Mouse (Mus musculus): ENCODE measurements at regions not wholly inside any gene's neighbourhood (a gene's known extent, or its start where the extent isn't known, plus 50 kb on each side); places are given as distances from the start of the nearest gene placed in this dataset.
A peak's percentile ranks its signal among the peaks of the same experiment; 100 is the strongest.

GRCm38 (mm10) chr6:16999451-17000139 is 65.4 kb upstream of the Tes start:
- no peak for DNase-seq (ENCODE audit: low spot score in 2 of 2)

GRCm38 (mm10) chr6:16995495-16995936 is 69.4 kb upstream of the Tes start:
- DNase-seq (ENCODE audit: low spot score in 2 of 2), result no peak

- DNase-seq (ENCODE audit: low spot score in 2 of 2), result no peak
Observed at GRCm38 (mm10) chr6:16994711-16995110, 70.2 kb upstream of the Tes start.

- no peak for DNase-seq (ENCODE audit: low spot score in 2 of 2)
Observed at GRCm38 (mm10) chr6:16991996-16992591, 72.9 kb upstream of the Tes start.

- DNase-seq (ENCODE audit: low spot score in 2 of 2), result no peak
Observed at GRCm38 (mm10) chr6:16978206-16978505, 79.9 kb upstream of the Tfec start.

GRCm38 (mm10) chr6:16977392-16978205 is 79.4 kb upstream of the Tfec start:
- DNase-seq (ENCODE audit: low spot score in 2 of 2), result no peak

GRCm38 (mm10) chr6:16965658-16966057 is 67.4 kb upstream of the Tfec start:
- no peak for DNase-seq (ENCODE audit: low spot score in 2 of 2)

- DNase-seq (ENCODE audit: low spot score in 2 of 2), result no peak
Observed at GRCm38 (mm10) chr6:16964362-16964761, 66.1 kb upstream of the Tfec start.

- DNase-seq (ENCODE audit: low spot score in 2 of 2), result no peak
Observed at GRCm38 (mm10) chr6:16963958-16964357, 65.7 kb upstream of the Tfec start.

GRCm38 (mm10) chr6:16958102-16958501 is 59.9 kb upstream of the Tfec start:
- DNase-seq (ENCODE audit: low spot score in 2 of 2), result no peak

GRCm38 (mm10) chr6:16956771-16957435 is 58.7 kb upstream of the Tfec start:
- DNase-seq (ENCODE audit: low spot score in 2 of 2), result peak; percentile 22 to 27

Measured in right cerebral cortex, postnatal 36 days (tissue).